Comparison of ENCODE assay signal across 21 mouse cellular contexts in the genomic region with DNA sequence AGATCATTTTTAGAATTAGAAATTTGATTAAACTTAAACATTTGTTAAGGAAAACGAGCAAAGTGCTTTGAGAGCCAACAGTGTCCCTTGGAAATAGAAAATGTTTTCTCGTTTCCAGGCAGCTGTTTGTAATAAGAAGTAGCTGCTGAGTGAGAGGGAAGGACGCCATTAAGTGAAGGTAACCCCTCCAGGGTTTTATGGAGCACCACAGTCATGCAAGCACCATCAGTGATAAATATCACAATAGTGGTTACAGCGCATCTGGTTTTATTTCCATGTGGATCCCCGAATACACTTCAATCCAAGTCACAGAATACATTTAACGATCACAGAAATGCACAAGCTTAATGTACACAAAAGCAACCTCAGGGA.
DNase-seq lines count a peak whose midpoint lies in the region; ATAC-seq lines count a peak whose summit lies in the region.
"Had no signal": no experiment of that assay in that cellular context is flagged by ENCODE, and none has a peak within 500 bp of the region (broad histone marks: within the 10 kb centered on the region; RNA-seq: fewer than 3 reads in every experiment).

No protein-coding gene starts in this region.

- no peak overlapping the region for H3K4me2 ChIP-seq in embryonic facial prominence, embryonic 14.5 days (ENCODE audit: low read depth, low read length)
- H3K4me2 ChIP-seq in limb, embryonic 11.5 days (ENCODE audit: low read depth, severe bottlenecking), result no peak overlapping the region
- H3K4me2 ChIP-seq: forebrain, embryonic 13.5 days; heart, embryonic 11.5 days; heart, embryonic 15.5 days; hindbrain, embryonic 13.5 days had no signal

- peak; percentile 14 for DNase-seq in embryo, embryonic 10.5 days (ENCODE audit: low spot score)
- no peak for DNase-seq in embryo, embryonic 9.5 days (ENCODE audit: extremely low spot score)
- DNase-seq in embryonic facial prominence, embryonic 14.5 days (ENCODE audit: low spot score), result peak; percentile 84
- DNase-seq in limb, embryonic 11.5 days (ENCODE audit: low spot score), result no peak
- DNase-seq in layer of hippocampus, adult 11-12 months (ENCODE audit: low spot score), result no peak
- DNase-seq in urinary bladder, postnatal 4 days (ENCODE audit: low spot score in 2 of 2), result no peak
- DNase-seq in layer of hippocampus, adult 18-20 months (ENCODE audit: low spot score in 2 of 2), result no peak
- DNase-seq: adrenal gland, postnatal 10 days; B cell, adult 2 months; cerebellum, adult 11 months; cerebellum, adult 8-10 months; cerebellum, postnatal 14 days; gastrocnemius, postnatal 10 days; heart, adult 2 months; heart, postnatal 14 days had no signal

- H3K4me3 ChIP-seq in embryonic facial prominence, embryonic 14.5 days (ENCODE audit: low read depth, low read length), result no peak overlapping the region
- no peak overlapping the region for H3K4me3 ChIP-seq in limb, embryonic 11.5 days (ENCODE audit: low read depth, low read length)
- H3K4me3 ChIP-seq: forebrain, embryonic 13.5 days; heart, adult 2 months; heart, embryonic 15.5 days; hindbrain, embryonic 13.5 days had no signal

- H3K36me3 ChIP-seq in embryonic facial prominence, embryonic 14.5 days (ENCODE audit: control insufficient read depth, insufficient read depth, low read length), result no peaks in the 10 kb centered on the region
- no peaks in the 10 kb centered on the region for H3K36me3 ChIP-seq in limb, embryonic 11.5 days (ENCODE audit: control insufficient read depth, insufficient read depth, low read length)
- H3K36me3 ChIP-seq: G1E; heart, embryonic 15.5 days; hindbrain, embryonic 13.5 days had no signal

- no peak overlapping the region for H3K9ac ChIP-seq in embryonic facial prominence, embryonic 14.5 days (ENCODE audit: low read depth, low read length)
- no peak overlapping the region for H3K9ac ChIP-seq in limb, embryonic 11.5 days (ENCODE audit: low read length)
- H3K9ac ChIP-seq: forebrain, embryonic 13.5 days; heart, embryonic 15.5 days; hindbrain, embryonic 13.5 days had no signal

- H3K27ac ChIP-seq in embryonic facial prominence, embryonic 14.5 days (replicated peaks; ENCODE audit: low read depth, low read length), result 0 out of 2 replicates have a peak overlapping the region, but pooled peaks have one; percentile 21
- H3K27ac ChIP-seq in limb, embryonic 11.5 days (replicated peaks; ENCODE audit: low read depth, low read length), result peak overlapping the region; percentile 49; the same call in 1 of the 2 replicates
- H3K27ac ChIP-seq: forebrain, embryonic 13.5 days; heart, adult 2 months; heart, embryonic 15.5 days; hindbrain, embryonic 13.5 days had no signal

- no peaks in the 10 kb centered on the region for H3K27me3 ChIP-seq in embryonic facial prominence, embryonic 14.5 days (replicated peaks; ENCODE audit: control insufficient read depth, insufficient read depth, low read length)
- no peaks in the 10 kb centered on the region for H3K27me3 ChIP-seq in limb, embryonic 11.5 days (ENCODE audit: control insufficient read depth, insufficient read depth, low read length)
- H3K27me3 ChIP-seq: forebrain, embryonic 13.5 days; heart, embryonic 15.5 days; hindbrain, embryonic 13.5 days had no signal

- H3K9me3 ChIP-seq in embryonic facial prominence, embryonic 14.5 days (ENCODE audit: control insufficient read depth, low read length), result no peaks in the 10 kb centered on the region
- H3K9me3 ChIP-seq in limb, embryonic 11.5 days (ENCODE audit: control insufficient read depth, low read length), result no peaks in the 10 kb centered on the region
- H3K9me3 ChIP-seq: forebrain, embryonic 13.5 days; heart, embryonic 15.5 days; hindbrain, embryonic 13.5 days had no signal

- peak; percentile 63; the same call in 1 of the 2 replicates for ATAC-seq in embryonic facial prominence, embryonic 14.5 days (ENCODE audit: low read depth)
- ATAC-seq in limb, embryonic 11.5 days (ENCODE audit: insufficient number of reproducible peaks, low FRiP score, low TSS enrichment, low read depth), result no peak
- ATAC-seq: CD4-positive, CD25-positive, alpha-beta regulatory T cell, adult 4 months; forebrain, embryonic 13.5 days had no signal

- peaks cover 10% of the 10 kb centered on the region for H3K4me1 ChIP-seq in embryonic facial prominence, embryonic 14.5 days (ENCODE audit: control insufficient read depth, insufficient read depth, low read length)
- peaks cover 12% of the 10 kb centered on the region for H3K4me1 ChIP-seq in limb, embryonic 11.5 days (ENCODE audit: control insufficient read depth, insufficient read depth, low read length)
- H3K4me1 ChIP-seq: forebrain, embryonic 13.5 days; hindbrain, embryonic 13.5 days had no signal

- 37% methylated on average over 6 of the region's 6 CpGs for WGBS in embryonic facial prominence, embryonic 14.5 days
- 26% methylated on average over 6 of the region's 6 CpGs for WGBS in limb, embryonic 11.5 days

Comparison
In these comparisons a context has a peak if more than half of its experiments do, and no peak if none do; other contexts are left out.
1. DNase-seq: peak in embryo, embryonic 10.5 days (single experiment) and embryonic facial prominence, embryonic 14.5 days (single experiment); none in embryo, embryonic 9.5 days (single experiment), limb, embryonic 11.5 days (single experiment), layer of hippocampus, adult 11-12 months (single experiment), urinary bladder, postnatal 4 days (0 of 2) and layer of hippocampus, adult 18-20 months (0 of 2).